Mouse (Mus musculus) neural tube, embryonic 13.5 days (tissue): Measurements from ENCODE around the gene Kcnn1. TPM values are rescaled to one million over a fixed set of nuclear protein-coding genes. Genes with fewer than 3 reads are reported as not detected.
A peak's percentile ranks its signal among the peaks of the same experiment; 100 is the strongest.

Experiments used
- ATAC-seq: fragments of 200-750 bp; cut with Nextera tagmentation; 2 replicates; pipeline ENCODE4 v1.8.0; 2017; ENCODE audit warnings: low read depth, mild to moderate bottlenecking, moderate TSS enrichment, moderate library complexity
- H3K27ac ChIP-seq: fragments of 300-500 bp; sonication (generic); replicated peaks from 2 replicates; pipeline ENCODE4 v1.5.1; 2015; ENCODE audit warnings: moderate library complexity, mild to moderate bottlenecking, inconsistent platforms
- H3K27me3 ChIP-seq: fragments of 300-500 bp; sonication (generic); 2 replicates; pipeline ENCODE4 v1.6.1; 2015; ENCODE audit warnings: mild to moderate bottlenecking, inconsistent platforms
- H3K36me3 ChIP-seq: fragments of 300-500 bp; sonication (generic); 2 replicates; pipeline ENCODE4 v1.6.1; 2015; ENCODE audit warnings: mild to moderate bottlenecking, inconsistent platforms
- H3K4me1 ChIP-seq: fragments of 300-500 bp; sonication (generic); replicated peaks from 2 replicates; pipeline ENCODE4 v1.6.1; 2015; ENCODE audit warnings: inconsistent platforms
- H3K4me2 ChIP-seq: fragments of 300-500 bp; sonication (generic); 2 replicates; pipeline ENCODE4 v1.6.1; 2015; ENCODE audit warnings: inconsistent platforms, mild to moderate bottlenecking, moderate library complexity
- H3K4me3 ChIP-seq: fragments of 300-500 bp; sonication (generic); 2 replicates; pipeline ENCODE4 v1.5.1; 2015; ENCODE audit warnings: mild to moderate bottlenecking, inconsistent platforms
- H3K9ac ChIP-seq: fragments of 300-500 bp; sonication (generic); 2 replicates; pipeline ENCODE4 v1.6.1; 2015; ENCODE audit warnings: moderate library complexity, mild to moderate bottlenecking, inconsistent platforms
- H3K9me3 ChIP-seq: fragments of 300-500 bp; sonication (generic); 2 replicates; pipeline ENCODE4 v1.6.1; 2016; ENCODE audit warnings: inconsistent platforms
- WGBS: fragments of 180-500 bp; shearing (Covaris S2); methylation state at CpG from one replicate; pipeline ENCODE4 v1.1.7; 2015; 5-methylcytosine and 5-hydroxymethylcytosine counted together
- polyA plus RNA-seq: library from polyadenylated mRNA; unstranded; fragments of >200 nt; fragmentation: Nextera tagmentation; extraction: Ambion mirVana; gene quantifications from 2 replicates; pipeline ENCODE4 v1.2.1, GENCODE M21; 2015

Kcnn1 gene
- polyA plus RNA-seq, 1 experiment from 2014 or later = 17.5 TPM

GRCm38 (mm10) chr8:70892022-70892895, 29.2 kb upstream of the Kcnn1 start, which contains the start of gene Slc5a5:
Slc5a5 (minus strand) TSS chr8:70892757.
- Histone ChIP-seq H3K4me3 (peak within 1 kb of the TSS; percentile 26), H3K36me3 (peaks cover 35% of the 10 kb centered on the region), H3K4me1 (peaks cover 27% of the 10 kb centered on the region), H3K27ac (no peak within 1 kb of the TSS), H3K9me3 (no peaks in the 10 kb centered on the region), H3K9ac (peak within 1 kb of the TSS; percentile 56), H3K27me3 (peaks cover 71% of the 10 kb centered on the region), H3K4me2 (peak within 1 kb of the TSS; percentile 49)
- no peak for ATAC-seq
- WGBS = 2% methylated on average over 80 of the region's 80 CpGs

- peaks cover 73% of the 10 kb centered on the region for H3K27me3 ChIP-seq
- no peak overlapping the region for H3K4me3 ChIP-seq
- H3K9me3 ChIP-seq = no peaks in the 10 kb centered on the region
- H3K4me2 ChIP-seq = no peak overlapping the region
- WGBS = 8% methylated on average over 21 of the region's 21 CpGs
- H3K27ac ChIP-seq = no peak overlapping the region
- peaks cover 24% of the 10 kb centered on the region for H3K4me1 ChIP-seq
- ATAC-seq = no peak
- no peak overlapping the region for H3K9ac ChIP-seq
- H3K36me3 ChIP-seq = peaks cover 35% of the 10 kb centered on the region
These were observed 28.3 kb upstream of the Kcnn1 start for GRCm38 (mm10) chr8:70891356-70891755.

GRCm38 (mm10) chr8:70890656-70891055, 27.6 kb upstream of the Kcnn1 start:
- Histone ChIP-seq H3K4me1 (peaks cover 17% of the 10 kb centered on the region), H3K4me2 (no peak overlapping the region), H3K27me3 (peaks cover 80% of the 10 kb centered on the region), H3K36me3 (peaks cover 34% of the 10 kb centered on the region), H3K9me3 (no peaks in the 10 kb centered on the region), H3K9ac (no peak overlapping the region), H3K4me3 (no peak overlapping the region), H3K27ac (no peak overlapping the region)
- no peak for ATAC-seq
- WGBS = 89% methylated on average over 5 of the region's 5 CpGs

- WGBS = 3% methylated on average over 16 of the region's 18 CpGs
- no peak for ATAC-seq
- Histone ChIP-seq H3K36me3 (peaks cover 5% of the 10 kb centered on the region; the same call in 1 of the 2 replicates), H3K4me3 (peak overlapping the region; percentile 17), H3K9me3 (no peaks in the 10 kb centered on the region), H3K4me1 (peaks cover 12% of the 10 kb centered on the region), H3K27me3 (peaks cover 55% of the 10 kb centered on the region), H3K4me2 (peak overlapping the region; percentile 33), H3K27ac (no peak overlapping the region), H3K9ac (no peak overlapping the region)
These were observed 24.6 kb upstream of the Kcnn1 start for GRCm38 (mm10) chr8:70887669-70888068.

DNA sequence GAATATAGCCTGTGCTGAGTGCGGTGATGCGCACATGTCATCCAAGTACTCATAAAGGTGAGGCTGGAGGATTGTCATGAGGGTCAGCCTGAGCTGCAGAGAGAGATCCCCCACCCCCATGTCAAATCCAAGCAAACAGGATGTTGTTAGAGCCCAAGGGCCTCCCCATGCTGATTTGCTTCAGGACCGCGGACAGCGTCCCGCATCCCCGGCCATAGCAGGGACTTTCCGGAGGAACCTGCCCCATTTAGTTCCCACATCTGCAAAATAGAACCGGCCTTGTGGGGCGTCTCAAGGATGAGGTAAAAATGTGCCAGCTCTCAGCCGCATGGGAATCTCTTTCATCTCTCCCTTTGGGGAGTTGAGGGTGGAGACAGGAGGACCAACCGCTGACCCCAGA, 22.6 kb upstream of the Kcnn1 start:
- H3K9me3 ChIP-seq = no peaks in the 10 kb centered on the region
- peaks cover 36% of the 10 kb centered on the region for H3K27me3 ChIP-seq
- WGBS = 16% methylated on average over 12 of the region's 12 CpGs
- ATAC-seq = no peak
- no peak overlapping the region for H3K27ac ChIP-seq
- H3K4me2 ChIP-seq = no peak overlapping the region
- H3K4me3 ChIP-seq = no peak overlapping the region
- peaks cover under 1% of the 10 kb centered on the region; the same call in 1 of the 2 replicates for H3K36me3 ChIP-seq
- 0 out of 2 replicates have a peak, but pooled peaks cover 3% of the 10 kb centered on the region for H3K4me1 ChIP-seq
- no peak overlapping the region for H3K9ac ChIP-seq

DNA sequence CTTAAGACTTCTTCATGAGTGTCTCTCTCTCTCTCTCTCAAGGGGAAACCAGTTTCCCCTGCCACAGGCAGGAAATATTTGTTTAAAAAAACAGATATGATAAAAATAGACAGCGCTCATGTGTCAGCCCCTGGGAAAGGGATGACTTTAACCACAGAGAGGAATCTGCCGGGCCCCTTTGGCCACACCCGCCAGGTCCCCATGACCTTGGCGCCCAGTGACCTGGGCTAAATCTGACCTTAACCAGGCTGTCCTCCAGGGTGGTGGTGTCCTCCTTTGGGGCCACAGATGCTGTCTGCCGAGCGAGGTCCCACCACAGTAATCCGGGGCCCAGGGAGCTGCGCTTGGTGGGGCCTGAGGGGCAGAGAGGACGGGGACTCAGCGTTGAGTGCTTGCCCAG, 21.6 kb upstream of the Kcnn1 start:
- Histone ChIP-seq H3K9ac (no peak overlapping the region), H3K27ac (no peak overlapping the region), H3K4me1 (peaks cover 10% of the 10 kb centered on the region), H3K36me3 (no peaks in the 10 kb centered on the region), H3K4me3 (no peak overlapping the region), H3K4me2 (no peak overlapping the region), H3K9me3 (no peaks in the 10 kb centered on the region), H3K27me3 (peaks cover 28% of the 10 kb centered on the region)
- 89% methylated on average over 10 of the region's 10 CpGs for WGBS
- no peak for ATAC-seq

GRCm38 (mm10) chr8:70884186-70884585, 21.1 kb upstream of the Kcnn1 start:
- 87% methylated on average over 4 of the region's 4 CpGs for WGBS
- Histone ChIP-seq H3K9ac (no peak overlapping the region), H3K4me3 (no peak overlapping the region), H3K27me3 (peaks cover 23% of the 10 kb centered on the region), H3K4me2 (no peak overlapping the region), H3K36me3 (no peaks in the 10 kb centered on the region), H3K27ac (no peak overlapping the region), H3K4me1 (peaks cover 14% of the 10 kb centered on the region), H3K9me3 (no peaks in the 10 kb centered on the region)
- no peak for ATAC-seq

DNA sequence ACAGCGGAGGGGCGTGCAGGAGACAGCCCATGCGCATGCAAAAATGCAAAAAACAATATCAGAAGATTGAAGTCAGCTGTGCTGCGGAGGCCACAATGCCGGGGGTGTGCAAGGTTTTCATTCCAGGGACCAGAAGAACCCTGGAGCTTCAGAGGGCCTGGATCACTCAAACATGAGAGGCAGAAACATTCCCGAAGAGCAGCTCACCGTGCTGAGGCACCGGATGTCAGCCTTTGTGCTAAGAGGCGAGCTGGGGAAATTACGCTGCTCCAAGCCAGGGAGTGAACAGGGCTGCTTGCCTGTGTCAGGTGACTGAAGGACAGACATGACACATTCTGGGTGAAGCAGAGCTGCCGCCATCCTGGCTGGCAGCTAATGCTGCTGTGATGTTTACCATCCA, 17.5 kb upstream of the Kcnn1 start:
- ATAC-seq = no peak
- Histone ChIP-seq H3K4me1 (peaks cover 10% of the 10 kb centered on the region), H3K4me3 (no peak overlapping the region), H3K9me3 (no peaks in the 10 kb centered on the region), H3K27ac (no peak overlapping the region), H3K4me2 (no peak overlapping the region), H3K36me3 (no peaks in the 10 kb centered on the region), H3K9ac (no peak overlapping the region; the same call in 1 of the 2 replicates), H3K27me3 (0 out of 2 replicates have a peak, but pooled peaks cover 2% of the 10 kb centered on the region)
- WGBS = 35% methylated on average over 11 of the region's 11 CpGs

- WGBS = 14% methylated on average over 4 of the region's 4 CpGs
- H3K4me1 ChIP-seq = peaks cover 10% of the 10 kb centered on the region
- H3K27me3 ChIP-seq = 0 out of 2 replicates have a peak, but pooled peaks cover 2% of the 10 kb centered on the region
- H3K4me2 ChIP-seq = no peak overlapping the region
- peak overlapping the region; percentile 41; the same call in 1 of the 2 replicates for H3K9ac ChIP-seq
- no peaks in the 10 kb centered on the region for H3K9me3 ChIP-seq
- no peaks in the 10 kb centered on the region for H3K36me3 ChIP-seq
- H3K27ac ChIP-seq = no peak overlapping the region
- H3K4me3 ChIP-seq = no peak overlapping the region
- peak; percentile 33; the same call in 1 of the 2 replicates for ATAC-seq
These were observed 17.1 kb upstream of the Kcnn1 start for GRCm38 (mm10) chr8:70880126-70880525.

DNA sequence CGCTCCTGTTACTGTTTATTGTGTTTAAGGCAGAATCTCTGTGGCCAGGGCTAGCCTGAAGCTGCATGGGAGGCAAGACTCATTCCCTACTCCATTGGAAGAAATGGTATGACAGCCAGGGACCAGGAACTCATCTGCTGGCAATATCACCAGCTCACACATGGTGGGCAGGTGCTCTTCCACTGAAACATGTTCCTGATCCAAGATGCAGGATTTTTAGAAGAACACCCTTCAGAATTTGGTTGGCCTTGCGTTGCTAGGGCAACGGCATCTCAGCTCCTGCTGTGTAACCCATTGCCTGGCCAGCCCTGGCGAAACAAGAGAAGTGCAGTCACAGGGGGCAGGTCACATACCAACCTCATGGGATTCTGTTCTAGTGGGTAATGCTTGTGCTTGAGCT, 16.4 kb upstream of the Kcnn1 start:
- Histone ChIP-seq H3K36me3 (no peaks in the 10 kb centered on the region), H3K9ac (no peak overlapping the region), H3K9me3 (no peaks in the 10 kb centered on the region), H3K4me1 (peaks cover 10% of the 10 kb centered on the region), H3K27ac (no peak overlapping the region), H3K4me2 (no peak overlapping the region), H3K4me3 (no peak overlapping the region), H3K27me3 (0 out of 2 replicates have a peak, but pooled peaks cover 2% of the 10 kb centered on the region)
- 53% methylated on average over 4 of the region's 4 CpGs for WGBS
- ATAC-seq = no peak

DNA sequence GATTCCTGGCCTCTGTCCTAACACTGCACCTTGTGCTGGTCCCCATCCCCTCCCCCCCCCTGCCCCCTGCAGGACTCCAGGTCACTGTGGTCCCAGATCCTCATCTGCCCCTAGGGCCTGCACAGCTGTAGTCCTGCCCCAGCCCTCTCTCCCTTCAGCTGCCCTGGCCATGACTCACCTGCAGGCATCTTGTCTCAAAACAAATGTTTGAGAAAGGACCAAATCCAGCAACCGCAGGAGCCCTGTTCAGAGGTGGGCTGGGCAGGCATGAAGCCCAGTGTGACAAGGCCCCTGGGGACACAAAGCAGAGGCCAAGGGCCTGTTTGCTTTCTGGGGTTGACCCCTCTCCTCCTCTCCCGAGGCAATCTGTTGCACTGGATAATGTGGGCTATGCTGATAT, 15.1 kb upstream of the Kcnn1 start:
- no peaks in the 10 kb centered on the region for H3K9me3 ChIP-seq
- H3K9ac ChIP-seq = no peak overlapping the region
- ATAC-seq = no peak
- no peak overlapping the region for H3K27ac ChIP-seq
- no peak overlapping the region for H3K4me2 ChIP-seq
- 63% methylated on average over 2 of the region's 2 CpGs for WGBS
- H3K4me3 ChIP-seq = no peak overlapping the region
- 0 out of 2 replicates have a peak, but pooled peaks cover 2% of the 10 kb centered on the region for H3K27me3 ChIP-seq
- H3K4me1 ChIP-seq = peaks cover 10% of the 10 kb centered on the region
- no peaks in the 10 kb centered on the region for H3K36me3 ChIP-seq

GRCm38 (mm10) chr8:70876382-70876781, 13.3 kb upstream of the Kcnn1 start:
- no peak overlapping the region for H3K9ac ChIP-seq
- no peak overlapping the region for H3K4me2 ChIP-seq
- H3K4me3 ChIP-seq = no peak overlapping the region
- 56% methylated on average over 4 of the region's 4 CpGs for WGBS
- no peak for ATAC-seq
- H3K27me3 ChIP-seq = 0 out of 2 replicates have a peak, but pooled peaks cover 2% of the 10 kb centered on the region
- H3K9me3 ChIP-seq = no peaks in the 10 kb centered on the region
- H3K36me3 ChIP-seq = no peaks in the 10 kb centered on the region
- peaks cover 23% of the 10 kb centered on the region for H3K4me1 ChIP-seq
- no peak overlapping the region for H3K27ac ChIP-seq
